Mouse (Mus musculus) gastrocnemius, postnatal 14 days (tissue): ENCODE data around the gene Muc4. TPM values are rescaled to one million over a fixed set of nuclear protein-coding genes. Genes with fewer than 3 reads are reported as not detected.

Experiments
- DNase-seq: peaks from one replicate; pipeline ENCODE4 v3.0.0; 2021; ENCODE audit warnings: mixed read lengths
- intact Hi-C: fragments of 180-260 bp; cut with DNase I; formaldehyde crosslinking; loops from one replicate; pipeline ENCODE4 v1.15.1; 2025; ENCODE audit warnings: low total_unique reads
- total RNA-seq, 2 experiments: library from RNA; stranded (reverse); gene quantifications; 2 replicates each; pipeline ENCODE4 v1.2.3; 2021

The Muc4 gene
- total RNA-seq, 2 experiments from 2014 or later: 0.22 to 0.33 TPM

DNA sequence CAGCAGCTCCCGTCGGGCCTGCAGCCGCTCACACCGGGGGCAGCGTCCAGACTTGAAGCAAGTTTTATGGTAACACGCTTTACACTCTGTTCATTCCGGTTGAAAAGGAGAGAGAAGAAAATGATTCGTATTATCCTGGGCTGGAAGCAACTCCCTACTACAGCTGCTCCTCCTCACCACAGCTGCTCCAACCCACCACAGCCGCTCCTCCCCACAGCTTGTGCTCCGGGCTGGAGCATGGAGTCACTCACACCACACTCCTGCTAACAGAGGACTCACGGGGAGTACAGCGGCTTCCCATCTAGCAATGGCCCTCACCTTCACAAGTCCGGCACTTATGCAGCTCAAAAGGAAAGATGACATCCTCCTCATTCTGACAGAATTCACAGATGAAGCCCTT lies 88.4 kb downstream of the Muc4 start:
- DNase-seq: no peak

DNA sequence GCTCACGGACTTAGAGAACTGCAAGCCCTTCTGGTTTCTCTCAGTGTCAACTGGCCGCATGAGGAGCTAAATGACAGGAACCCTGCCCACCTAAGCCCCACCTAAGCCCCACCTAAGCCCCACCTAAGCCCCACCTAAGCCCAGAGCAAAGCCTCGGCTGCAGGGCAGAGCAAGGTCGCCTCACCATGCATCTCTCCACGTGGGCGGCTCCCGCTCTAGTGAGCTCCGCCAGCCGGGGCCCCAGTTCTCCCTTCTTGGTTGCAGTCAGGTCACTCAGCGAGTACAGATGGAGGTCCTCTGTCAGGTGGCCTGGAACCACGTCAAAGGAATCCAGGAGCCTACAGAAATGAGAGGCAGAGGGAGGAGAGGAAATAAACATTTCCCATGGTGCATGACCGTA lies 89.7 kb downstream of the Muc4 start:
- DNase-seq: no peak
- intact Hi-C loops: loop anchor here (5.0 to 10.0 kb wide), 2 partner anchors 52 to 149 kb away; partner anchors contain the start of genes Fyttd1 and Rubcn

More for the DNA sequence above, 88.4 kb downstream of the Muc4 start:
- intact Hi-C loops: loop anchor here (10.0 kb wide), 1 partner anchor 151 kb away; no protein-coding TSS in a partner anchor

DNA sequence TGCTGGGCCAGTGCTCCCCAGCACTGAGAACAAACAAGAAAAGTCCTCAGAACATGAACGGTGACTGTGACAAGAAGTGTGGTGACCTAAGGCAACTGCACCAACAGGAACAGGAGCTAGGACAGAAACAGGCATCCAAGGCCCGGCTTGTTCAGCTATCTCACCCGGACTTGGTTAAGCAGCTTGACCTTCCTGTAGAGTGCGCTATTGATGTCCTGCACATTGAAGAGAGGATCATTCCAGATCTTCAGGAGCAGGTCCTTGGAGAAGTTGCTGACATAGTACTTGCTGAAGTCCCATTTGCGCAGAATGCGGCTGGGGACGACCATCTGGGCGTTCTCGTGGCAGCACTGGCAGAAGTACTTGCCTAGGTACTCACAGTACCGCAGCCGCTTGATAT lies 90.8 kb downstream of the Muc4 start:
- intact Hi-C loops: loop anchor here (5.0 to 10.0 kb wide), 2 partner anchors 51 to 148 kb away; partner anchors contain the start of genes Fyttd1 and Rubcn
- DNase-seq: no peak

- intact Hi-C loops: loop anchor here (5.0 to 10.0 kb wide), 2 partner anchors 48 to 146 kb away; partner anchors contain the start of genes Fyttd1 and Rubcn
- DNase-seq: no peak
These were observed 93.4 kb downstream of the Muc4 start for GRCm38 (mm10) chr16:32829104-32829503.

GRCm38 (mm10) chr16:32831501-32831900 lies 95.8 kb downstream of the Muc4 start:
- no peak for DNase-seq
- intact Hi-C loops: no loop called here

Other genes starting within 250 kb of the Muc4 start
- not detected for gene Slc51a, start 248.0 kb upstream of the Muc4 start, total RNA-seq
- gene Zdhhc19, start 239.6 kb upstream of the Muc4 start, total RNA-seq: not detected
- gene Tfrc, start 127.0 kb upstream of the Muc4 start, total RNA-seq: 100 to 1,000 TPM; 285 to 408 TPM
- gene Tnk2, start 92.0 kb upstream of the Muc4 start, total RNA-seq: 10 to 100 TPM; 34.6 to 42.8 TPM
- gene Muc20, start 61.5 kb downstream of the Muc4 start, total RNA-seq: under 1 TPM; 0.08 to 0.20 TPM
- gene Smbd1, start 74.6 kb downstream of the Muc4 start, total RNA-seq: not detected
- gene Fyttd1, start 141.6 kb downstream of the Muc4 start, total RNA-seq: 100 to 1,000 TPM; 108 to 111 TPM
- gene Rubcn, start 141.9 kb downstream of the Muc4 start, total RNA-seq: 10 to 100 TPM; 28.8 to 30.0 TPM
- gene Lrch3, start 178.2 kb downstream of the Muc4 start, total RNA-seq: 10 to 100 TPM; 18.1 to 21.7 TPM